Mouse (Mus musculus): ENCODE measurements at regions not wholly inside any gene's neighbourhood (a gene's known extent, or its start where the extent isn't known, plus 50 kb on each side); places are given as distances from the start of the nearest gene placed in this dataset.
"Not testable (repeated sequence)": the region's sequence is repeated elsewhere in the genome, so short reads cannot be mapped to it uniquely, and the experiment has no call there.

DNA sequence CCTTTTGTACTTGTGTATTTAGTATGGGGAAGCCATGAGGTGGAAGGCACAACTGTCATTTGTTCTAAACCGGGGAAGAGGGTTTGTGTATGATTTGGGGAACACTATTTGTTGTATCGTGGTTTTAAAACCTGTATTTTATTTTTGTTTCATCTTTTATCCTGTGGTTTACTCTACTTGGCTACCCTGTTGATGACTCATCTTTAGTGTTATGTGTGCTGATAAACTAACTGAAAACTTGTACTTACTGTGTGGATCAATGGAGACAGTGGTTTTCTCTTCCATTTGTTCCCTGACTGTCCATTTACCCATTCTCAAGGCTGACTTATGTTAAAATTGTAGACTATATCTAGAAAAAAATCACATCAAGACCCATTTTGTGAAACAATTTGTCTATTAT, 512.8 kb downstream of the Serpinb8 start:
- ATAC-seq (replicated peaks; ENCODE audit: poor library complexity) = no peak

DNA sequence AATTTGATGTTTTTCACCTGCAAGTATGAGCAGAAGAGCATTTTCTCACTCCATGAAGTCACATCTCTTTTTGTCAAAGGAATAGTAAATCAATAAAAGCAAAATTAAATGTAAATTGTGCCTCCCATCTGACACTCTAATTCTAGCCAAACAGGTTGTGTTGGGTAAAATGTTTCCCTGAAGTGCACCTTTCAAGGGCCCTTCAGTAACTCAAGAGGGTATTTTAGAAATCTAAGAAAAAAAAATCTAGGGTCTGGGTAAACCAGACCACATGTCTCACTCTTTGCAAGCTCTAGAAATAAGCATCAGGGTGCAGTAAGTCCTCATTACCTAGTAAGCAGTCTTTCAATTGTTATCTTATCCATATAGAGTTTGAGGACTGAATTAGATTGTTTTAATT, 521.2 kb downstream of the Serpinb8 start:
- no peak for ATAC-seq (replicated peaks; ENCODE audit: poor library complexity)

DNA sequence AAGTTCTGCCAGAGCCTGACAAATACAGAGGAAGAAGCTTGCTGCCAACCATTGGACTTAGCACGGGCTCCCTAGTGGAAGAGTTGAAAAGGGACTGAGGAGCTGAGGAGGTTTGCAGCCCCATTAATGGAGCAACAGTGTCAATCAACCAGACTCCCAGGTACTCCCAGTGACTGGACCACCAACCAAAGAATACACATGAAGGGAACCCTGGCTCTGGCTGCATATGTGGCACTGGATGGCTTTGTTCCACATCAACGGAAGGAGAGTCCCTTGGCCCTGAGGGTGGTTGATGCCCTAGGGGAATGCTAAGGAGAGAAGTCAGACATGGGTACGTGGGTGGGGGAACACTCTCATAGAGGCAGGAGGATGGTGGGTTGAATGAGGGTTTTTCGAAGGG, 537.6 kb downstream of the Serpinb8 start:
- ATAC-seq (replicated peaks; ENCODE audit: poor library complexity) = no peak

DNA sequence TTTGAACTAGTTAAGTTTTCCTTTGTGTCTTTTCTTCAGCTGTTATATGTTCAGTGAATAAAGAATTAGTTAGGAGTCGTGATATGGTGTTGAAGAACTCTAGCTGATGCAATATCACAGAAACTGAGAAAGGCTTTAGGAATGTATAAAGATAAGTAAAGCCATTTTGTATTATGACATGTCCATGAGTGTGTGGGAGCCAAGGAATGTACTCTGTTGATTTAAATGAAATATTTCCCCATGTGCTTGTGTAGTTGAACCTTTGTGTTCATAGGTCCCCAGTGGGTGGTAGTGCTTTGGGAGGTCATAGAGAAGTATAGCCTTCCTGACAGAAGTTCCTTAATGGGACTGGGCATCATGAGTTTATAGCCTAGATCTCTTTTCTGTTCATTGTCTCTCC, 542.2 kb downstream of the Serpinb8 start:
- no peak for ATAC-seq (replicated peaks; ENCODE audit: poor library complexity)

DNA sequence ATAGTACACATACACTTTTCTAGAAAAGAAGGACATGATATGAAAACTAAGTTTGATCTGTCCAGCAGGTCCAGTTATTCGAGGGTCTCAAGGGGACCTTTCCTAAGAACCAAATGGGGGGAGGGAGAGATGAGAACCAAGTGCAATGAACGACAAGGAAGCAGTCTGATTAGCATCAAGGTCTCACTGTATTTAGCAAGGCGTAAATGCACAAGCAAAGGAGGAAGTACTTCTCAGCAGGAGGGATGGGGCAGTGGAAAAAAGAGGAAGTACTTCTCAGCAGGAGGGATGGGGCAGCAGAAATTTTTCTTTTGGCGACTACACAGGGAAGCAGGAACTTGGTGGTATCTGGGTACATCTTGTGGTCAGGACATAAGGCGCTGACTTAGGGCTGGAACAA, 545.5 kb downstream of the Serpinb8 start:
- ATAC-seq (replicated peaks; ENCODE audit: poor library complexity) = not testable (repeated sequence)

DNA sequence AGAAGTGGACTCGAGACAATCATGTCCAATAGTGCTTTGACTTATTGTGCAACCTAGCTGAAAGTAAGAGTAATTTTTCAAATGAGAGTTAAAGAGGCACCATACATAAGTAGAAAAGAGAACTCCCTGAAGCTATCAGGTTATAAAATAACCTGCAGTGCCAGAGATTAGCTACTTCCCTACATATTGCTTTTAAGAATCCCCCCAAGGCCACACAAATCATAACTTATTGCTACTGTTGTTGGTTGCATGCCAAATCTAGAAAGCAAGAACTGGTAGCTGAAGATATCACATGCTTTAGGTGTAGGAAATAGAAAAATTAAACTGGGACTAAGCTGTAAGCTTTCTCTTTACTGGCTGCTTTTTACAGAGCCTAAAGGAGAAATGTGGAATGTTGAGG, 554.3 kb downstream of the Serpinb8 start:
- no peak for ATAC-seq (replicated peaks; ENCODE audit: poor library complexity)

DNA sequence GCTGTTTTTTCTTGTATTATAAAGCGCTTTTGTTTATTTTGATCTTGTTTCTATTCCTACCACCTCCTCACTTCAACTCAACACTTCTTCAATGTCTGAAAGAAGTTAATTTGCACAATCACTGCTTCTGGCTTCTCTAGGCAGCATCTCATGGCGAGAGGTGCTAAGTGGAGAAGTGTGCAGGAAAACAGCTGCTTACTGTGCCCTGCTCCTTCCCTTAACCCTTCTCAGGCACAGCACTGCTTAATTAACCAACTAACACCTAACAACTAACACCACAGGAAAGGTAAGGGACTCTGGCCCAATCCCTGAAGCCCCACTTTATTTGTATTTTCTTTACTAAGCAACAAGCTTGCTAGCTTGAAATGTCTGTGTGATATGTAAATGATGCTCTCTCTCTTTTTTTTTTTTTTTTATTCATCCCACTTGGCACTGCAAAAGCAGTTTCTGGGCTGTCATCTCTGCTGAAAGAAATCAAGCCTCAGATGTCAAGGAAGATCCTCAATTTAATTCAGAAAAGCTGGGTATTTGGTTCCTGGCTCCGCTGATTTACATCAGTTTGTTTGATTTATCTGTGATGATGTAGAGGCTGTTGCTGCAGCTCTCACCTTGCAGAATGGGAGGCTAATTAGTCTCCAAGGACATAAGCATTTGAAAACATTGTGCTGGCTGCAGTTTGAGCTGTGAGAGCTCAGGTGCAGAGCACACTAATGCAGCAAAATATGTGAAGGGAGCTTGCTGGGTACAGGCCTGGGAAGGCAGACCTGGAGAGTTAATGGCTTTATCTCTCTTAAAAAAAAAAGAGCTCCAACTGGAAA, 591.8 kb downstream of the Serpinb8 start:
- no peak for ATAC-seq (replicated peaks; ENCODE audit: poor library complexity)

DNA sequence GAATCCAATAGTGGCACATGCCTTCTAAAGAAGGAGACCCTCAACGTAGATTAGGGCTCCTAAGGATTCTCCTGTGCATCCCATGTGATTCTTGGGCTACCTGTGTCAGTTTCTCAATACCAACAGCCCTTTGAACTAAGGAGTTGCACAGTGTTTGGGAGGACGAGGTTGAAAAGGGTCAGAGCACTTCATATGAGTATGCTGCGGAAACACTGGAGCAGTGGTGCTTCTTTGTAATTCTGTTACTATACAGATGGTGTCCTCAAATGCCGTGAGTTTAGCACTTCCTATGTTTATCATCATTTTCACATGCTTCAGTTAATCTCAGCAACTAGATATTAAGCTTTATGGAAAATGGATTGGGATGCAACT, 592.3 kb downstream of the Serpinb8 start:
- no peak for ATAC-seq (replicated peaks; ENCODE audit: poor library complexity)

DNA sequence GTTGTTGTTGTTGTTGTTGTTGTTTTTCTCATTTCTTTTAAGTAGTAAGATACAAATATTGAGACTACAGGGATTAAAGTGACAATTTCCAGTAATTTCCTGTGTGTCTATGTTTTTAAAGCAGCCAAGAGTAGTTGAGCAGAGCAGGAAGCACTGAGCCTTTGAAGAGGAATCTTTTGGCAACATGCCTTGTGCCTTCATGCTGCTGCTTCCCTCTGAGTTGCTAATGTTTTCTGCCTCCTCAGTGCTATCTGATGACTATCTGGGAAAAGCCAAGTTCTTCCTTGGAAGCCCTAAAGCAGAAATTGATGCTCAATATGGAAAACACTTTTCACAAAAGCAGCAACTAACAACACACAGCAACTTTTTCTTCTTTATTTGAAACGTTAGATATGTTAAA, 634.2 kb downstream of the Serpinb8 start:
- no peak for ATAC-seq (replicated peaks; ENCODE audit: poor library complexity)

DNA sequence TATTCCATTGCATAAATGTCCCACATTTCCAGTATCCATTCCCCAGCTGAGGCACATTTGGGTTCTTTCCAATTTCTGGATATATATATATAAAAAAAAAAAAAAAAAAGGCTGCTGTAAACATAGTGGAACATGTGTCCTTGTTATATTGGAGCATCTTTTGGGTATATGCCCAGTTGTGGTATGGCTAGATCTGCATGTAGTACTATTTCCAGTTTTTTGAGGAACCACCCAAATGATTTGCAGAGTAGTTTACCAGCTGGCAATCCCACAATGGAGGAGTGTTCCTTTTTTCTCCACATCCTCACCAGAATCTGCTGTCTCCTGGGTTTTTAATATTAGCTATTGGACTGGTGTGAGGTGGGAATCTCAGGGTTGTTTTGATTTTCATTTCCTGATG, 650.3 kb downstream of the Serpinb8 start:
- no peak for ATAC-seq (replicated peaks; ENCODE audit: poor library complexity)

DNA sequence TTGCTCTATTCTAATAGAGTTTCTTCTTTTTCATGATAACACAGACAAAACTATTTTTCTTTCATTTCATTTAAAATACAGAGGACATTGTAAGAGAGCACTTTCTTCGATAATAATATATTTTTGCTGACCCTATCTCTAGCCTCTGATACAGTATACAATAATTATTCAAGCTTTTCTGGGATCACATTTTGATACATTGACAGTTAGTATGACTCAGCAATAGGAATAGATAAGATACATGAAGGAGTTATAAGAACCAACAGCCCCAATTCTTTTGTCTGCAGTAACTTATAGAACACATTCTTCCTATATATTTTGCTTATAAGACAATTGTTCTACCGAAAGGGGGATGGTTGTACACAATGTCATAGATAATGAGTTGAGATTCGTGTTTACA, 665.3 kb downstream of the Serpinb8 start:
- ATAC-seq (replicated peaks; ENCODE audit: poor library complexity) = no peak

DNA sequence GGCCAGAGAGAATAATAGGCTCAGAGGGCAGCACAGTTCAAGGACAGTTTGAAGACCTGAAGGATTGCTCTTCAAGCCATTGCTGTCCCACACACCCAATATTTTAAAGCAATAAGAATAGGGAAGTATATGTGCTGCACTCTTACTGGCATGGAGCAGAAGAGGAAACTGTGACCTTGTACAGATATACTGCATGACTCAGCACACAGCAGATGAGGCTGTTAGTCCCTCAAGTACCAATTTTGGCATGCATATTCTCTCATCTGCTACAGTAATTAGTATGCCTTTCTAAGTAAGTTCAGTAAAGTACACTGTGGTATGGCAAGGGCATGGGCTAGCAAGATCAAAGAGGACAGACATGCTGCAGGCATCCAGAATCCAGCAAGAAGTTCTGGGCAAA, 669.5 kb downstream of the Serpinb8 start:
- ATAC-seq (replicated peaks; ENCODE audit: poor library complexity) = peak; percentile 100

DNA sequence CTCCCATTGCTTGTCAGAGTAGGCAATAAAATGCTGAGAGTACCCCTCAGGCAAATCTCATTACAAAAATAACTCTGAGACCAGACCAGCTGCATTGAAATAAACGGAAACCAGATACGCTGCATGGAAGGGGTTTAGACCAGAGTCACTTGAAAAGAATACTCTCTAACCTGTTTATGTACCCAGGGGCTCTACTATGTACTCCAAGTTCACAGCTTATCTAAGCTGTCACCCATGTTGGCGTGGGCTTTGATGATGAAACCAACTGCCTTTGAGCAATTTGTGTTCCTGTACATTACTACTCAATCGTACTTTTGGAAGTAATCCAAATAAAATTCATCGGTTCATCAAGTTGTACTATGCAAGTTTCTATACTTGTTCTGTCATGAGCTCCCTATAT, 692.3 kb downstream of the Serpinb8 start:
- no peak for ATAC-seq (replicated peaks; ENCODE audit: poor library complexity)

DNA sequence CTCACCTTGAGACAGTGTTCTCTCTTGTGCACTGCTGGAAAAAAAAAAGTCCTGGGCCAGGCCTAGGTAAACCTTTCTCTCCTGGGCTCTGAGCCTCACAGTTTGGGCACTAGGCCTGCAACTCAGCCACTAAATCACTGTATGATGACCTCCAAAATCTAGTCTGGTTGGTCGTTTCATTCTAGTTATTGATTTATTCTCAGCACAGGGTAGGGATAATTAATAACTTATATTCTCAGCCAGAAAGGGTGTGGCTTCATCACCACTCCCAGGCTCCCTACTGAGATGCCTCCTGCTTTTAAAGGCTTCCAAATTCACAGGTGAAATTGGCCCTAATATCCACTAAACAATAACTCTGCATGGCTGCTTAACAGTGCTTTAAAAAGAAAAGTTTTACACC, 696.8 kb downstream of the Serpinb8 start:
- no peak for ATAC-seq (replicated peaks; ENCODE audit: poor library complexity)

Measured in megakaryocyte progenitor cell, adult 5-6 weeks (primary cell).